Mouse (Mus musculus): ENCODE measurements around the gene Galntl6. TPM values are rescaled to one million over a fixed set of nuclear protein-coding genes. Genes with fewer than 3 reads are reported as not detected.

Gene Galntl6
- total RNA-seq, 2 experiments from 2014 or later = not detected

- ATAC-seq (replicated peaks; ENCODE audit: poor library complexity, severe bottlenecking) = no peak
Measured at GRCm38 (mm10) chr8:58291487-58291886, 621.0 kb downstream of the Galntl6 start.

DNA sequence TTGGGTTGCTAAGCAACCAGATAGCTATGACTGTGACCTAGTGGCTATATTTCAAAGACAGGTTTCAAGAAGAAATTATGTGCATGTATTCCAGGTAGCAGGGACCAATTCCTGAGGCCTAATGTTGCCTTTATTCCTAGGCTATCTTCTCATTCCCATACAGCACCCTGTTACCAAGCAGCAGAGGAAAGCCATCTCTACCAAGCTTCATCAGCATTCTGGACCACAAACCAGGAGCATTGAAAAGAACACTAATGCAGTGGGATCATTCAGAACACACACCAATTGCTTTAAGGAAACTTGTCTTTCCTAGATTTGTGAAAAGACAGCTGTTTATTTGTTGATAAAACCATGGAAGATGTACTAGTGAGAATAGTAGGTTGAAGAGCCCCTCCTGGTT lies 622.4 kb downstream of the Galntl6 start:
- ATAC-seq (replicated peaks; ENCODE audit: poor library complexity, severe bottlenecking) = no peak

- ATAC-seq (replicated peaks; ENCODE audit: poor library complexity, severe bottlenecking) = no peak
Measured at GRCm38 (mm10) chr8:58265485-58265884, 647.0 kb downstream of the Galntl6 start.

DNA sequence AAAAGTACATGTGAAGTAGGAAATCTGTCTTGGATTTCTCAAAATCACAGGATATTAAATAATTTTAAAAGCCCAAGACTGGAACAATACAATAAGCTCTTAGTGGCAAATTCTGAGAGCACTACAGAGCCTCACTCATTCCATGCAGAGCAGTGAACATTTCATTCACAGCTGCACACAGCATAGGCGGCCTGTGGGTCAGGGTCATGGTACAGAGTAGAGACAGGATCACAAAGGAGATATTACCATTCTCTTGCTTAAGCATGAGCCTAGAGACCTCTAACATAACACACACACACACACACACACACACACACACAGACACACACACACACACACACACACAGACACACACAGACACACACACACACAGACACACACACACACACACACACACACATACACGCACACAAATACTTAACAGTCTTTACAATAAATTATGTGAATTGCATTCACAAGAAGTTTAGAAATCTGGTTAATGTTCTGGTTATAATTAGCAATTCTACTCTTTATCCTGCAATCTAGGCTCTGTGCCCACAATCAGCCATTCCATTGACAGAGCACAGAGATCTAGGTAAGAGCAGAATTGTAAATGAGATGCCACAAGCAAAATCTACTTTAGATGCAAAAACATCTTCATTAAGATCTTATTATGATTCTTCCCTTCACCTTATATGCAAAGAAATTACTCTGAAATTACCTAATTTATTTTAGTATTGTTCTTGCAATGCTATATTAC lies 653.7 kb downstream of the Galntl6 start:
- no peak for ATAC-seq (replicated peaks; ENCODE audit: poor library complexity, severe bottlenecking)

DNA sequence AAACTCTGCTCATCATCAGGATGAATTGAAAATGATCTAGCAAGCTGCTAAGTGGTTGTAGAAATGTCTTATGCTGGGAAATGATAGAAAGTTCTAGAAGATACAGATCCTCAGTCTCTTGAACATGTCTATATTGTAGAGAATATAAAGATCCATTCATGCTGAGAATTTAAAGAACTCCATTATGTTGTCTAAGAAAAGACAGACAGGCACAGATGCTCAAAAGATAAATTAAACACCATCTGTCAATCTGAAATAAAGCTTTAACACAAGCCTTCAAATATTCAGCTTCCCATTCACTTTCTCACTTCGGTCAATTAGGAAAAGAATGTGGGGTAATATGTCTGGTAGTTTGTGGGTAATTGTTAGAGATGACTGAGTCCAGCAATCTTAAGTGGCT lies 658.8 kb downstream of the Galntl6 start:
- ATAC-seq (replicated peaks; ENCODE audit: poor library complexity, severe bottlenecking) = no peak

GRCm38 (mm10) chr8:58244830-58245229 lies 667.6 kb downstream of the Galntl6 start:
- ATAC-seq (replicated peaks; ENCODE audit: poor library complexity, severe bottlenecking) = peak; percentile 96

DNA sequence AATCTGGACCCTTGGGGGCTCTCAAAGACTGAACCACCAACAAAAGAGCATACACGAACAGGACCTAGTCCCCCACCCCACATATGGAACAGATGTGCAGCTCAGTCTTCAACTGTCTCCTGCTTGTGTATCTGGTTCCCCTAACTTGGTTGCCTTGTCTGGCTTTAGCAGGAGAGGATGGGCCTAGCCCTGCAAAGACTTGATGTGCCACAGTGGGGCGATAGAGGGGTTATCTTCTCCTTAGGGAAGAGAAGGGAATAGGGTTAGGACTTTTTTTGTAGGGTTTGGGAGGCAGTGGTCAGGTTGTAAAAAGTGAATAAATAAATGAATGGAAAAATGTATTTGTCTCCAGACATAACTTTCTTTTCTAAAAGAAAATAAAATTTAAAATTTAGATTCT lies 678.2 kb downstream of the Galntl6 start:
- no peak for ATAC-seq (replicated peaks; ENCODE audit: poor library complexity, severe bottlenecking)

- no peak for ATAC-seq (replicated peaks; ENCODE audit: poor library complexity, severe bottlenecking)
Measured at GRCm38 (mm10) chr8:58228725-58229124, 683.7 kb downstream of the Galntl6 start.

DNA sequence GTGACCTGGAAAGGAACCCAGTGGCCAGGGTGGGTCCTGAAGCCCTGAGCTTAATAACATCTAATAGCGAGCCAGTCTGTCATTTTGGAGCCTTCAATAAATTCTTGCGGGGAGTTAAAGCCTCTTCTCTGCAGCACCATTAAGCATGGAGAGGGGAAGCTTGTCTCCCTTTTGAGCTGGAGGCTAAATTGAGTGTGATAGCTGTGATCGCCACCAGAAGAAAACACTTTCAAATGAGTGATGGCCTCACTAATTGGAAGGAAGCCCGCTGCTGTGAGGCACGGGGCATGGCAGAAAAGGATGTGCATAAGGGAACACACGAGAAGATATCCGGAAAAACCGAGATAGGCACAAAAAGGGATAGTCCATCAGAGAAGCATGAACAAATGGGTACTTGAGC lies 694.6 kb downstream of the Galntl6 start:
- no peak for ATAC-seq (replicated peaks; ENCODE audit: poor library complexity, severe bottlenecking)

DNA sequence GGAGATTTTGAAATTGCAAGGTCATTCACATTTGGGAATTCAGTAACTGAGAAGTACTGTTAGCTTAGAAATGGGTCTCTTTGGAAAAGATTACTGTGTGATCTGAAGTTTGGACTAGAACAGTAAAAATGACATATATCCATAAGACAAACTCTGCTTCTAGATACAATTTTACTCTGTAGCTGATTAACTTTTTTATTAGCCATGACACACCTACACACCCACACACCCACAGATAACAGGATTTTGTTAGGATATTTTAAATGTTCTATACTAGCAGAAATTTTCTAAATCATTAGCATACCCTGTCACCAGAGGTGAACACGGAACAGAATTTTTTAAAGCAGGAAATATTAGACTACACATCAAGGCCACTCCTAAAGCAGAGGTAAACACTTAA lies 722.7 kb downstream of the Galntl6 start:
- no peak for ATAC-seq (replicated peaks; ENCODE audit: poor library complexity, severe bottlenecking)

GRCm38 (mm10) chr8:58146961-58147360 lies 765.5 kb downstream of the Galntl6 start:
- no peak for ATAC-seq (replicated peaks; ENCODE audit: poor library complexity, severe bottlenecking)

GRCm38 (mm10) chr8:58086733-58087132 lies 825.7 kb downstream of the Galntl6 start:
- no peak for ATAC-seq (replicated peaks; ENCODE audit: poor library complexity, severe bottlenecking)

DNA sequence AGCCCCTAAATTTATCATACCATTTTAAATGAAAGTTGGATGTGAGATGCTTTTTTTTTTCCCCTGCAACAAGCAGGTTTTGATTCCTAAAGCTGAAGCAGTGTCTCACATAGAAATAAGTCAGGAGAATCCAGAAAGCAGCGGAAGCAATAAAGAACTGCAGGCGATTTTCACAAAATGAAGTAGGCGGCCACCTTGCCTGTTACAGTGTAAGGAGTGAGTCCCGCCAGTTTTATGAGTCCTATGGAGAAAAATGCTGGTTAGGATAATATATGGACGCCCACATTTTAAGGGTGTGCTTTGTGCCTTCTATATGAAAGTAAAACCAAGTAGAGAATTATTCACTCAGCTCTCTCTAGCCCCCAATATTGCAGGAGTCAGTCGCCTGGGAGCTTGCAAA lies 827.5 kb downstream of the Galntl6 start:
- no peak for ATAC-seq (replicated peaks; ENCODE audit: poor library complexity, severe bottlenecking)

- no peak for ATAC-seq (replicated peaks; ENCODE audit: poor library complexity, severe bottlenecking)
Measured at GRCm38 (mm10) chr8:58081715-58082114, 830.7 kb downstream of the Galntl6 start.

DNA sequence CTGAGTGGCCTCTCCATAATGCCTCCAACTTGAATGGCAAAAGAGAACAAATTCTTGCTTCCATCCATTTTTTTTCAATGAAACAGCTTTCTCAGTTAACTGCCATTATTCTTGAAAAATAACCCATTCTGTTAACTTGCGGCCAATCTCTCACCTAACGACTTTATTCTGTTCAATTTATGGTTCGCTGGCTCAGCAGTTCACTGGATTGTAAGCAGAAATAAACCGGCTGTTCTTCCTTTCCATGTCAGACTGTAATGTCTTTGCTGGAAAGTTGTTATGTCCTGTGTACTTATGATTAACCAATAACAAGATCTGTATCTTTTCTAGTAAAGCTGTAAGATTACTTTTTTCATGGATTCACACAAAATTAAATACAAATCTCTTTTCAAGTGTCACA lies 837.8 kb downstream of the Galntl6 start:
- ATAC-seq (replicated peaks; ENCODE audit: poor library complexity, severe bottlenecking) = no peak

DNA sequence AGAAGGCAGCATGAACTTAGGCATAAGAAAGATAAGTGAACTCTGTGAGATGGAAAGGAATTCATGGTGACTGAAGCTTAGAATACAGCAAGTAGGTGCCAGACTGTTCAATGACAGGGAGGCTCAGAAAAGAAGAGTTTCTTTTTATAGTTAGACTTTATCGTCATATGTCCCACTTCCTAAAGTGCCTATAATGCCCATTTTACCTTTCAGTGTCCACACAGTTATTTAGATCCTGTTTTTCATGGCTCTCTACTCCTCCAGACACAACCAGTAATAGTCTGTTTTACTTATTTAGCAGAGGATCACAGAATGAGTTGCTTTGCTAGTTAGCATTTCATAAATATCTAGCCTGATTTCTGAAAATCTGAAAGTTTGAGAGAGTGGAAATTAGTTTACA lies 838.7 kb downstream of the Galntl6 start:
- ATAC-seq (replicated peaks; ENCODE audit: poor library complexity, severe bottlenecking) = no peak

- no peak for ATAC-seq (replicated peaks; ENCODE audit: poor library complexity, severe bottlenecking)
Measured at GRCm38 (mm10) chr8:58032271-58032670, 880.2 kb downstream of the Galntl6 start.

DNA sequence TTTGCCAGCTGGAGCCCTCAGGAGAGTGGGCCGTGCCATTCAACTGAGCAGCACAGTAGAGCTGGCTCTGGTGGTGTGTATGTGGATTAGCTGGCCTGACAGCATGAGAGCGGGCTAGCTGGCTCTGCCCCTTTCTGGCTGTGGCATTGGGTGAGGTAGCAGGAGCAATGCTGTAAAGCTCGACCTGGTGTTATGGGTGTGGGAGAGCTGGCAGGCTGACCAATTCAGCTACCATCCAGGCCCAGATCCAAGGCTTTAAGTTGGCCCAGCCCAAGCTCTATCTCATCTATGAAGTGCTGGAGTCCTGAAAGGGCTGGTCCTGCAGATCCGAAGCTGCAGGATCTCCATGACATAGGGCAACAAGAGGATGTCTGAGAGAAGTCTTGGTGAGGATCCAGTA lies 886.9 kb downstream of the Galntl6 start:
- no peak for ATAC-seq (replicated peaks; ENCODE audit: poor library complexity, severe bottlenecking)

DNA sequence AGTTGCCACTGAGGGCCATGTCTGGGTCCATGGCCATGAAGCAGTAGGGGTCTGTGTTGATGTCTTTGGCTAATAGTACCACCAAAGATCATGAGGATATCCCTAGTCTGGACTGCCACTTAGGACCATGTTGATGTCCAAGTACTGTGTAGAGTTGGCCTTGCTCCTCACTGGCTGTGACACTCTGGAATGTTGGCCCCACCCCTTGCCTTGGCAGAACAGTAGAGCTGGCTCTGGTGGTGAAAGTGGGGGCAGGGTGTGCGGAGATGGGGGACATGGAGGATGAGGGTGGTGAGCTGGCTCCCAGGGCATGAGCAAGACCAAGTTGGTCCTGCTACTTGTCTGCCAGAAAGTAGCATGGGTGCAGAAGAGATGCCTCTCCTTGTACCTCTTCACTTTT lies 887.3 kb downstream of the Galntl6 start:
- ATAC-seq (replicated peaks; ENCODE audit: poor library complexity, severe bottlenecking) = no peak

- ATAC-seq (replicated peaks; ENCODE audit: poor library complexity, severe bottlenecking) = no peak
Measured at GRCm38 (mm10) chr8:58023426-58024176, 888.8 kb downstream of the Galntl6 start.

DNA sequence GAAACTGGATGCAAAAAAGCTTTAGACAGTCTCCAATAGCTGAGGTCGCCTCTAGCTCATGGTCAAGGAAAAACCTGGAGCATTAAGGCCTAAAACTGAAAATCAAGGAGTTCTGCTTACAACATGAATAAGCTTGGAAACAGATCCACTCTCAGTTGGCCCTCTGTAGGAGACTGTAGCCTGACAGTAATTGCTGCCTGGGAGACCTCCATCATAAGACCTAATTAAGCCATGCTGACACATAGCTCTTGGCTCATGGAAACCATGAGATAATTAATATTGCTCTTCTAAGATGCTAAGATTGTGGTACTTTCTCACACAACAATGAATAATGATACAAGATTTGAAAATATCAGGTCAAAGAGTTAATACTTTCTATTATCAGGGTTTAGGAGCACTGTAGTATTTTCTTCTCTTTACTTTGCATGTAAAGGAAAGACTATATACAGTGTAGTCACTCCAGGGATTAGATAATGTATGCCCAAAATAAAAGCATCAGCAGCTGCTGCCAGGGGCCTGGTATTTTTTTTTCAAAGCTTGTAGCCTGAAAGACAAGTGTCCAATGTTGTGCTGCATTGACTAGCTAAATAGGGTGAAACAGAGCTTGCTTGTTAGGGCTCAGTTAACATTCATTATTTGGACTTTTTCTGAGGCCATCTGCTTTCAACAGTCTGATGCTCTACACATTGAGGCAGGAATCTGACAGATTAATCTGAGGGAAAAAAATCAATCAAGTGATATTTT lies 922.8 kb downstream of the Galntl6 start:
- ATAC-seq (replicated peaks; ENCODE audit: poor library complexity, severe bottlenecking) = no peak
